Mouse (Mus musculus): ENCODE results near the gene Poglut1. TPM values are rescaled to one million over a fixed set of nuclear protein-coding genes. Genes with fewer than 3 reads are reported as not detected.

The Poglut1 gene
- 10 to 100 TPM; 43.4 TPM for total RNA-seq (2021)
- long read RNA-seq, experiment 1, transcript Poglut1-205 (11 exons, 2,922 nt): minor isoform, 26 of 69 reads
- long read RNA-seq, experiment 1, transcript Poglut1-201 (11 exons, 2,758 nt): major isoform, 29 of 69 reads
- long read RNA-seq, experiment 1, partial matches to known transcripts: 10 of 69 reads
- long read RNA-seq, experiment 1, other reads (novel, unspliced or antisense): 4 of 69 reads
- long read RNA-seq, experiment 2, transcript Poglut1-205 (11 exons, 2,922 nt): minor isoform, 19 of 61 reads
- long read RNA-seq, experiment 2, transcript Poglut1-201 (11 exons, 2,758 nt): major isoform, 29 of 61 reads
- long read RNA-seq, experiment 2, partial matches to known transcripts: 7 of 61 reads
- long read RNA-seq, experiment 2, other reads (novel, unspliced or antisense): 6 of 61 reads

DNA sequence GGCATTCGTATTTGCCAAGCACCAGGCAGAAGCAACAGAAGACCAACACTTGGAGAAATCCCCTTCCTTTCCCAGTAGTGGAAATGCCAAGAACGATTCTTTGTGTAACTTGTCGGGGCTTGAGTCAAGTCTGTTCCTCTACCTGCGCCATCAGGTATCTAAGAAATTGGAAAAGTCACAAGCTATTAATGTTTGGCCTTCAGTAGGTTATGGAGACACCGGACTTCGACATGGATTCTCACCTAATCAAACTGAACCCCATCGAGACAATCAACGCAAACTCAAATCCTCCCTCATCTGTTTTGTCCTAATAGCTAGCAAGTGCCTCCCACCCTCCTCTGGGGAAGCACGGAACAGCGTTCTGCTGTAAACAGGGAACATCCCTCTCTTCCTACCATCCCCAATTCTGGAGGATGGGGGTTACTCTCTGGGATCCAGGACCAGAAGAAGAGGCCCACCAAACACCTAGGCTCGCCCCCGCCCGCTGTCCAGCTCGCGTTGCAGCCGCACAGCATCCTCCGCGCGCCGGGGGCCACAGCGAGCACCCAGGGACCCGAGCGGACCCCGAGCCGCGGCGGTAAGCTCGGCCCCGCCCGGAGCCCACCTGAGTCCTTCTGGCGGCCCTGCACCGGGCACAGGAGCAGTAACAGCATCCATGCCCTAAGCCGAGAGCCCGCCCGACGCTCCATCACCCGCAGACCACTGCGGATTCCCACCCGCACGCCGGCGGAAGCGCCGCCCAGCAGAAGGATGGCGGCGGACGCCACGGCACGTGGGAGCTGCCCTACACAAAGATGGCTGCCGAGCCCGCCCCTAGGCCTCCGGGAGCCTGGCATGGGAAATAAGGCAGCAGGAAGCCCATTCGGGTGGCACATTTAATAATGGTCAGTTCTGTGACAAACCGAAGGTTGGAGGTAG lies at the start of gene Poglut1:
Gene Poglut1, minus strand, starts transcription at position 780 of the 918 bp plus-strand sequence.
- DNase-seq (ENCODE audit: low spot score in 2 of 2): peak; percentile 83 to 85

GRCm38 (mm10) chr16:38598986-38599680 lies 49.1 kb upstream of the Poglut1 start:
- no peak for DNase-seq (ENCODE audit: low spot score in 2 of 2)

GRCm38 (mm10) chr16:38596651-38597050 lies 46.6 kb upstream of the Poglut1 start:
- no peak for DNase-seq (ENCODE audit: low spot score in 2 of 2)

- DNase-seq (ENCODE audit: low spot score in 2 of 2): no peak
These were observed 46.0 kb upstream of the Poglut1 start for GRCm38 (mm10) chr16:38596099-38596498.

DNA sequence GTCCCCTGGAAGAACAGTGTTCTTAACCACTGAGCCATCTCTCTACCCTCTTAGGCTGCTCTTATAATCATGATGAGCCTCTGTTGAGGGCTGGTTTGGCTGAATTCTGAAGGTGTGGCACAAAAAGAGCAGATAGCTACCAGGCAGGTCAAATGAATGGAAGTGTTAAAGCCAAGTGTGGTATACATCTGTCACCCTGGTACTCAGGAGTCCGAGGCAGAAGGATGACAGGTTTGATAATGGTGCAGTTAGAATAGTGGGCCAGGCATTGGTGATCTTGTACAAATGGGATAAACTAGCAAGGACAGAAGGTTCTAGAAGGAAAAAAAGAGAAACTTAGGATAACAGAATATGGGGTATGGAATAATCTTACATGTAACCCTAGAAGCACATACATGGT lies 44.4 kb upstream of the Poglut1 start:
- DNase-seq (ENCODE audit: low spot score in 2 of 2): no peak

- no peak for DNase-seq (ENCODE audit: low spot score in 2 of 2)
These were observed 42.9 kb upstream of the Poglut1 start for GRCm38 (mm10) chr16:38592946-38593345.

GRCm38 (mm10) chr16:38592026-38592678 lies 42.1 kb upstream of the Poglut1 start:
- DNase-seq (ENCODE audit: low spot score in 2 of 2): no peak

GRCm38 (mm10) chr16:38591506-38591905 lies 41.4 kb upstream of the Poglut1 start:
- DNase-seq (ENCODE audit: low spot score in 2 of 2): no peak

DNA sequence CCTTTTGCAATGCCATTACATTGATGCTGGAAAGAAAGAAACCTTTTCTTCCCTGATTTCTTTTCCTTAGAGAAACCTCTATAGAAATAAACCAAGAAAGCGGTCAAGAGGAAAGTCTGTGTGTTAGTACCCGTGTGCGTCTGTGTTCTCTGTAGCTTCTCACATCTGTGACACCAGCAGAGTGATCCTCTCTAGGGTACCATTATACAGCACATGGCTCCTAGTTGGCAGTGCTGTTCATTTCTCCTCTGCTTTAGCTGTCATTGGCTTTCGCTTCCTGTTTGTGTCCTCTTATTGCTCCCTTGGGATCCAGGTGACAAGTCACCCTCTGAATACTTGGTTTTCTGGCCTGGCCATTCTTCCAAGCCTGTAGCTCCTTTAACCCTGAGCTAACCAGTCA lies 37.5 kb upstream of the Poglut1 start:
- DNase-seq (ENCODE audit: low spot score in 2 of 2): no peak

GRCm38 (mm10) chr16:38587163-38587562 lies 37.1 kb upstream of the Poglut1 start:
- DNase-seq (ENCODE audit: low spot score in 2 of 2): no peak

DNA sequence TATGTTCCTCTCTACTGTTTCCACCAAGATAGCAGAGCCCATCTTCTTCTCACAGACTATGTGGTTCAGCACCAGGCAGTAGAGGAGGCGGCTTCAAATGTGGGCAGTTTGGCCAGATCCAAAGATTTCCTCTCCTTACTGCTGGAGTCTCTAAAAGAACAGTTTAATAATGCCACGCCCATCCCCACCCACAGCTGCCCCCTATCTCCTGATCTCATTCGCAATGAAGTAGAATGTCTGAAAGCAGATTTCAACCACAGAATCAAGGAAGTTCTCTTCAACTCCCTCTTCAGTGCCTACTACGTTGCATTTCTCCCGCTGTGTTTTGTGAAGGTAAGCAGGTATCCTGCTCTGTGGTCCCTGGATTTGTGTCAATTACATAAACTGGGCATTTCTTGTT lies 35.1 kb upstream of the Poglut1 start:
- DNase-seq (ENCODE audit: low spot score in 2 of 2): no peak

DNA sequence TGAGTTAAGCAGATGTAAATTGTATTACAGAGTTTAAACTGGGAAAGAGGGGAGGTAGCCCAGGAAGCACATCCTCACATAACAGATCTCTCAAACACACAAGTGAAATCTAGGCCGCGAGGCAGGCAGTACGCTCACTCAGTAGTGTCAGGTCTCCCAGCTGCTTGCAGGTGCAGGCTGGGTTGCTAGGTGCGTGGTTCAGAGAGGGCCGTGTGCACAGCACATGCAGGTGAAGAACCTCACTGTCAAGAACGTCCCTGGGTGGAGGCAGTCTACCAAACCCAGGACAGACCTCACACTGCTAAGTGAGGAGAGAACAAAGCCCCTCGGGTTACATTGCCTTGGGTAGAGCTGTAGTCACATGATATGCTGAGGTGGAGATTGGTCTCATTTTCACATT lies 34.7 kb upstream of the Poglut1 start:
- no peak for DNase-seq (ENCODE audit: low spot score in 2 of 2)

DNA sequence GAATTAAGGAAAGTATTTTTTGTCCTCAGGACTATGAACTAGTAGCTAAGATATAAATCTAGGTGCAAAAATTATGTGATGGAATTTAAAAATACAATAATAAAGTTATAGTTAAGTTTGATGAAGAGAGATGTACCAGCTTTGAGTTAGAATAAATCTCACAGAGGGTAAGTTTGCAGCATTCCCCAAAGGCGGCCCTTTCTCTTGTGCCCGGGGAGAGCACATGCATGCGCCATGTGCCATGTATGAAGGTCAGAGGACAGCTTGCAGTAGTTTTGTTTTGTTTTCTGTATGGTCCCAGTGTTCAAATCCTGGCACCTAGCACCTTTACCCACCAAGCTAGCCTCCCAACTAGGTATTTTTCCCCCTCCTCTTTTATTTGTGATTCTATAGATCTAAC lies 21.4 kb upstream of the Poglut1 start:
- no peak for DNase-seq (ENCODE audit: low spot score in 2 of 2)

GRCm38 (mm10) chr16:38568192-38568591 lies 18.1 kb upstream of the Poglut1 start:
- no peak for DNase-seq (ENCODE audit: low spot score in 2 of 2)

- no peak for DNase-seq (ENCODE audit: low spot score in 2 of 2)
These were observed 13.5 kb upstream of the Poglut1 start for GRCm38 (mm10) chr16:38563516-38563915.

DNA sequence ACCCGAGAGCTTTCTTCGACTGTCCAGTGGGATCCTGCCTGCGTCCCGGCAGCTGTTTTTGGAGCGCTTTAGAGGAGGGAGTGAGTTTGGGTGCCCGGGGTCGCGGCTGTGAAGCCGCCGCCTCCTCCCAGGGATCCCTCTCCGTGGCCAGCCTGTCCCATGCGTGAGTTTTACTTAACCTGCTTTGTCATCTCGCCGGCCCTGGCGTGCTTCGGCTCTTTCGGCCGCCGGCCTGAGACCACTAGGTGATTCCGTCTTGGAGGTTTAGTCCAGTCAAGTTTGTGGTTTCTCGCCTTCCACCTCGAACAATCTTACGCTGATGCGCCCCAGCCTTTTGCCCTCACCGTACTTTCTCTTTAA lies 12.9 kb upstream of the Poglut1 start:
- DNase-seq (ENCODE audit: low spot score in 2 of 2): peak in 1 of 2 experiments; percentile 9

- peak; percentile 96 to 97 for DNase-seq (ENCODE audit: low spot score in 2 of 2)
These were observed 12.3 kb upstream of the Poglut1 start for GRCm38 (mm10) chr16:38562131-38562967.

GRCm38 (mm10) chr16:38558221-38558748 lies 8.2 kb upstream of the Poglut1 start, which contains the start of gene Tmem39a:
TSS of gene Tmem39a (plus strand) at chr16:38558698.
- no peak for DNase-seq (ENCODE audit: low spot score in 2 of 2)

- DNase-seq (ENCODE audit: low spot score in 2 of 2): no peak
These were observed 5.9 kb upstream of the Poglut1 start for GRCm38 (mm10) chr16:38555988-38556387.

GRCm38 (mm10) chr16:38548000-38548399 lies 2.1 kb downstream of the Poglut1 start:
- DNase-seq (ENCODE audit: low spot score in 2 of 2): no peak
